Mouse (Mus musculus) urinary bladder, postnatal 36 days (tissue): ENCODE measurements around the gene Tnik.
A peak's percentile ranks its signal among the peaks of the same experiment; 100 is the strongest.

Experiments used
- DNase-seq, 2 experiments: peaks; one replicate each; pipeline ENCODE4 v3.0.0; 2022; ENCODE audit warnings: low spot score in 2 of 2, mixed read lengths in 1 of 2

The Tnik gene

GRCm38 (mm10) chr3:28713913-28714698 lies 451.1 kb downstream of the Tnik start:
- no peak for DNase-seq

- DNase-seq = no peak
These were observed 455.5 kb downstream of the Tnik start for GRCm38 (mm10) chr3:28718521-28718920.

- DNase-seq = no peak
These were observed 458.2 kb downstream of the Tnik start for GRCm38 (mm10) chr3:28721218-28721617.

GRCm38 (mm10) chr3:28721838-28722237 lies 458.8 kb downstream of the Tnik start:
- peak; percentile 13 to 18 for DNase-seq

GRCm38 (mm10) chr3:28722531-28722930 lies 459.5 kb downstream of the Tnik start:
- DNase-seq = no peak

- DNase-seq = no peak
These were observed 460.5 kb downstream of the Tnik start for GRCm38 (mm10) chr3:28723534-28723933.

GRCm38 (mm10) chr3:28725203-28725602 lies 462.2 kb downstream of the Tnik start:
- DNase-seq = no peak
